Mouse (Mus musculus) forebrain, embryonic 16.5 days (tissue): ENCODE measurements around the gene Golga1. TPM values are rescaled to one million over a fixed set of nuclear protein-coding genes. Genes with fewer than 3 reads are reported as not detected.

Source experiments
- ATAC-seq: fragments of 200-750 bp; cut with Nextera tagmentation; 2 replicates; pipeline ENCODE4 v1.8.0; 2017; ENCODE audit warnings: mild to moderate bottlenecking, moderate library complexity
- H3K27ac ChIP-seq: fragments of 300-500 bp; sonication (generic); 2 replicates; pipeline ENCODE4 v1.5.1; 2014; ENCODE audit warnings: low read length, control low read depth
- H3K27me3 ChIP-seq: fragments of 300-500 bp; sonication (generic); replicated peaks from 2 replicates; pipeline ENCODE4 v1.6.1; 2014; ENCODE audit warnings: low read length; ENCODE audit not compliant: control insufficient read depth, insufficient read depth
- H3K36me3 ChIP-seq: fragments of 300-500 bp; sonication (generic); 2 replicates; pipeline ENCODE4 v1.6.1; 2014; ENCODE audit not compliant: control insufficient read depth, insufficient read depth
- H3K4me1 ChIP-seq: fragments of 300-500 bp; sonication (generic); replicated peaks from 2 replicates; pipeline ENCODE4 v1.6.1; 2014; ENCODE audit warnings: low read length; ENCODE audit not compliant: control insufficient read depth, insufficient read depth
- H3K4me2 ChIP-seq: fragments of 300-500 bp; sonication (generic); 2 replicates; pipeline ENCODE4 v1.6.1; 2014; ENCODE audit warnings: mild to moderate bottlenecking, low read length, control low read depth
- H3K4me3 ChIP-seq: fragments of 300-500 bp; sonication (generic); replicated peaks from 2 replicates; pipeline ENCODE4 v1.5.1; 2014; ENCODE audit warnings: mild to moderate bottlenecking, low read length, control low read depth
- H3K9ac ChIP-seq: fragments of 300-500 bp; sonication (generic); replicated peaks from 2 replicates; pipeline ENCODE4 v1.6.1; 2014; ENCODE audit warnings: low read depth, low read length, control low read depth
- H3K9me3 ChIP-seq: fragments of 300-500 bp; sonication (generic); 2 replicates; pipeline ENCODE4 v1.6.1; 2016; ENCODE audit warnings: low read length; ENCODE audit not compliant: control insufficient read depth
- WGBS: fragments of 180-500 bp; shearing (Covaris S2); extraction: QIAGEN DNeasy Blood & Tissue Kit; methylation state at CpG from one replicate; pipeline ENCODE4 v1.1.7; 2014; 5-methylcytosine and 5-hydroxymethylcytosine counted together
- polyA plus RNA-seq: library from polyadenylated mRNA; unstranded; fragments of >200 nt; fragmentation: Nextera tagmentation; extraction: Ambion mirVana; gene quantifications from 2 replicates; pipeline ENCODE4 v1.2.1, GENCODE M21; 2015

Golga1 gene
- polyA plus RNA-seq, 1 experiment from 2014 or later, result 40.7 TPM

DNA sequence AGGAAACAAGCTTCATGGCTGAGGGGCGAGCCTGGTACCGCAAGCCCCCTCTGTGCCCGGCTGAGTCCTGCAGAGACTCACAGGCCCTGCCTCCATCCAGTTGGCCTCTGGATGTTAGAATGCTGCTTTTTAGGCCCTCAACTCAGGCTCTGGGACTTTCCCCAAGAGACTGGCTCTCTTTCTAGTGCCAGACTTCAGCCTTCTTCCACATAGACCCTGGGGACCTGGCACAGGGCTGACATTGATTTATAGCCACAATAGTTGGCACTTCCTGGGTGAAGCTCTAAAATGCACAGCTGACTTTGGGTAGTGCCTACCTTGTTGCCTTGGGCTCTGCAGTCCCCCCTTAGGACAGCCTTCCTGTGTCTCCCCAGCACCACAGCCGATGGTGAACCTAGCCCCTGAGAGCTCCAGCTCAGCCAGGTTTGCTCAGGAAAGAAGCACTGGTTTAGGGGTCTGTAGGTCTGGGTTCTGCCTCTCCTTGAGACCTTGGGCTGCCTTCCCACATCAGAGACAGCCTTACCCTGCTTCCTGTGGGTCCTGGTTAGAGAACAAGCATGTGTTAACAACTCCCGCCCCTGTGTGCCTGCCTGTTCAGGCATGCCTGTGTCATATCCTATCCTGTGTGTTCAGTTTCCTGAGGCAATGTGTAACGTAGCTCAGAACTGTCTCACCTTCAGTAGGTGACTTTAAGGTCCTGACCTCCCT is 77.4 kb downstream of the Golga1 start:
- H3K36me3 ChIP-seq, result no peaks in the 10 kb centered on the region
- ATAC-seq, result no peak
- no peak overlapping the region for H3K27ac ChIP-seq
- no peaks in the 10 kb centered on the region for H3K9me3 ChIP-seq
- no peaks in the 10 kb centered on the region for H3K27me3 ChIP-seq
- no peak overlapping the region for H3K4me3 ChIP-seq
- no peaks in the 10 kb centered on the region for H3K4me1 ChIP-seq
- WGBS, result 88% methylated on average over 6 of the region's 6 CpGs
- H3K4me2 ChIP-seq, result no peak overlapping the region
- H3K9ac ChIP-seq, result no peak overlapping the region

DNA sequence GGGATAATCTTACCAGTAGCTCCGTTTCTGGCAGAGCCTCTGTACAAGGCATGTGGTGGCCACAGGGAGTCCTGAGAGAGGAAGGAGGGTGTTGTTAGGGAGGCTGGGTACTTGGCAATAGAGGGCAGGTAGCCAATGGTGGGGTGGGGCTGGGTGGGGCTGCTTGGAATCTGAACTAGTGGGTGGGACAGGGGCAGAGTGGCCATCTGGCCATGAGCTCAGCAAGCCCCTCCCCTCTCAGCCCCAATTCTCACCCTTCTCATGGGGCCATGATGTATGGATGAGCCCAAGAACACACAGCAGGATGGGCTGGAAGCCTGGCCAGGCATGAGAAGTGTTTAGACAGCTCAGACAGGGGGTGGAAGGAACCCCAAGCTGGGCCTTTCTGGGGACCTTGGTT is 78.0 kb downstream of the Golga1 start:
- no peaks in the 10 kb centered on the region for H3K36me3 ChIP-seq
- no peak overlapping the region for H3K4me2 ChIP-seq
- no peak overlapping the region for H3K9ac ChIP-seq
- WGBS, result 60% methylated on average over 1 of the region's 1 CpGs
- no peaks in the 10 kb centered on the region for H3K9me3 ChIP-seq
- no peak overlapping the region for H3K4me3 ChIP-seq
- no peak for ATAC-seq
- H3K27me3 ChIP-seq, result no peaks in the 10 kb centered on the region
- H3K4me1 ChIP-seq, result no peaks in the 10 kb centered on the region
- no peak overlapping the region for H3K27ac ChIP-seq

DNA sequence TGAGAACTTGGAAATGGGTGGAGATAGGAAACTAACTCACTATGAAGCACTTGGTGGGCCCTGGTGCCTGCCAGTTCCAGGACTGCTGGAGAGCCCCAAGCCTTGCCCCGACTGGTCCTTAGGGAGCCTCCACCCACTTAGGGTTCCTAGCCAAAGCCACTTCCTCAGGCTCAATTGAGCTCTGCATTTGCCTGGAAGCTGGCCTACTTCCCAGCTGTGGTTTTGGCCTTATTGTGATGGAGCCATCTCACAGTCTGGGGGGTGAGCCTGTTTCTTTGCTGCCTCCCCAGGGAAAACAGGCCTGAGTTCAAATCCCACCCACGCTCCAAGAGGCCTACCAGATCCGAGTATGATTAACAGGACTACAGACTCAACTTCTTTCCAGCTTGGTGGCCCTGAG is 78.8 kb downstream of the Golga1 start:
- no peaks in the 10 kb centered on the region for H3K27me3 ChIP-seq
- no peak overlapping the region for H3K9ac ChIP-seq
- H3K27ac ChIP-seq, result no peak overlapping the region
- WGBS, result 62% methylated on average over 3 of the region's 3 CpGs
- no peak overlapping the region for H3K4me3 ChIP-seq
- H3K36me3 ChIP-seq, result no peaks in the 10 kb centered on the region
- ATAC-seq, result no peak
- no peak overlapping the region for H3K4me2 ChIP-seq
- no peaks in the 10 kb centered on the region for H3K4me1 ChIP-seq
- H3K9me3 ChIP-seq, result no peaks in the 10 kb centered on the region

DNA sequence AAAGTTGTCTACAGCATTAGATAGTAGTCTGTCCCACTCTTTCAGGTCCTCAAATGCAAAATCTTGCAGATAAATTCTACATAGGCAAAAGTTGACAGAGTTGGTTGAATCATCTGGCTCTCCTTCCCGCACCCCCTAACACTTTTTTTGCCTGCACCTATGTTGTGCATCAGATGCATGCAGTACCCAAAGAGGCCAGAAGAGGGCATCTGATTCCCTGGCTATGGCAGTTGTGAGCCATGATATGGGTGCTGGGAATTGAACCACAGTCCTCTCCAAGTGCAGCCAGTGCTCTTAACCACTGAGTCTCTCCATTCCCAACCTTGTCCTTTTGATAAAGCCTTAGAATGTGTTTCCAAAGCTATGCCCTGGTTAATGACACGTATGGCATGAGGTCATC is 81.9 kb downstream of the Golga1 start:
- ATAC-seq, result no peak
- no peaks in the 10 kb centered on the region for H3K4me1 ChIP-seq
- 97% methylated on average over 2 of the region's 2 CpGs for WGBS

DNA sequence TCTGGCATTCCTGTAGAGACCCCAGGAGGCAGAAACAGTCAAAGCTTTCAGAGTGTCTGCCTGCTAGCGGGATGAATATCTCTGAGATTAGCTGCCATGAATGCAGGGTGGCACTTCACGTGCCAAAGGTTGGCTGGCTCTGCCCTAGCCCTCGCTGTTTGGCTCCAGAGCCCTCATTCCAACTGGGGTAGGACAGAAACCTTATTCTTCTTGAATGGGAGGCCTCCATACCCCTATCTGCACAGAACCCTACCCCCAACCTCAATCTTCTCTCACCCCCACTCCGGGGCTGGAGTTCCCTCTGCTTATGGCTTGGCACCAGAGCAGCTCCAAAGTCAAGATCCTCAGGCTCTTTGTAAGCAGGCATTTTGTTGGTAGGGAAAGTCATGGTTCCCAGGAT is 87.5 kb downstream of the Golga1 start:
- 57% methylated on average over 4 of the region's 4 CpGs for WGBS
- H3K4me2 ChIP-seq, result no peak overlapping the region
- no peak for ATAC-seq
- no peaks in the 10 kb centered on the region for H3K27me3 ChIP-seq
- no peaks in the 10 kb centered on the region for H3K9me3 ChIP-seq
- no peaks in the 10 kb centered on the region for H3K36me3 ChIP-seq
- no peak overlapping the region for H3K27ac ChIP-seq
- no peak overlapping the region for H3K9ac ChIP-seq
- no peak overlapping the region for H3K4me3 ChIP-seq
- no peaks in the 10 kb centered on the region for H3K4me1 ChIP-seq

More for the DNA sequence above, 81.9 kb downstream of the Golga1 start:
- H3K27ac ChIP-seq, result no peak overlapping the region
- H3K4me3 ChIP-seq, result no peak overlapping the region
- H3K9ac ChIP-seq, result no peak overlapping the region
- H3K9me3 ChIP-seq, result no peaks in the 10 kb centered on the region
- no peak overlapping the region for H3K4me2 ChIP-seq
- no peaks in the 10 kb centered on the region for H3K27me3 ChIP-seq
- no peaks in the 10 kb centered on the region for H3K36me3 ChIP-seq

DNA sequence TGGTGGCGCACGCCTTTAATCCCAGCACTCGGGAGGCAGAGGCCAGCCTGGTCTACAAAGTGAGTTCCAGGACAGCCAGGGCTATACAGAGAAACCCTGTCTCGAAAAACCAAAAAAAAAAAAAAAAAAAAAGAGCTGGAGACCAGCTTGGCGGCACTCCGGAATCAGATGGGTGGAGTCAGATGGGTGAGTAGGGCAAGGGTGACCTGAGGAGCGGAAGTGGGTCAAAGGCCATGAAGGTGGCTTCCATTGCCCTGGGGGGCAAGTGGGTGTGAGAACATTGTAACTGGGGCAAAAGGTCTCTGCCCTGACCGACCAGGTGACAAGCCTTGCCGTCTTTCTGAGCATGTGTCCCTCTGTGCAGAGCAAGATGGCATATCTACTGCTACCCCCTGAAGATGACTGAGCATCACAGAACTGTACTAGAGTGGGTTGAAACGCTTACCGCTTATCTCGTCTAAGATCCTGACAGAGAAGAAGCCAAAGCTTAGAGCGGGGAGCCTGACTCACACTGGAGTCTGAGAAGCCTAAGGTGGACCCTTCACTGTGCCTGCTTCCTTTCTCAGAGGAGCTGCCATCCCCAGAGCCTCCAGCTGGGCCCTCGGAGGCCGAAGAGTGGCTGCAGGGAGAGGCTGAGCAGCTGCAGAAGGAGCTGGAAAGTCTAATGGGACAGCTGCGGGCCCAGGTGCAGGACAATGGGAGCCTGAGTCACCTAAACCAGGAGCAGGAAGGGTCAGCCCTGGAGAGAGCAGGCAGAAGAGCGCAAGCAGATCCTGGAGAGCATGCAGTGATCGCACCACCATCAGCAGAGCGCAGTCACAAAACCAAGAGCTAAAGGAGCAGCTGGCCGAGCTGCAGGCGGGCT is 89.2 kb downstream of the Golga1 start:
- Histone ChIP-seq H3K9me3 (no peaks in the 10 kb centered on the region), H3K4me2 (no peak overlapping the region), H3K9ac (no peak overlapping the region), H3K4me3 (no peak overlapping the region), H3K27ac (no peak overlapping the region), H3K27me3 (no peaks in the 10 kb centered on the region), H3K36me3 (no peaks in the 10 kb centered on the region), H3K4me1 (no peaks in the 10 kb centered on the region)
- 86% methylated on average over 20 of the region's 21 CpGs for WGBS
- ATAC-seq, result no peak

DNA sequence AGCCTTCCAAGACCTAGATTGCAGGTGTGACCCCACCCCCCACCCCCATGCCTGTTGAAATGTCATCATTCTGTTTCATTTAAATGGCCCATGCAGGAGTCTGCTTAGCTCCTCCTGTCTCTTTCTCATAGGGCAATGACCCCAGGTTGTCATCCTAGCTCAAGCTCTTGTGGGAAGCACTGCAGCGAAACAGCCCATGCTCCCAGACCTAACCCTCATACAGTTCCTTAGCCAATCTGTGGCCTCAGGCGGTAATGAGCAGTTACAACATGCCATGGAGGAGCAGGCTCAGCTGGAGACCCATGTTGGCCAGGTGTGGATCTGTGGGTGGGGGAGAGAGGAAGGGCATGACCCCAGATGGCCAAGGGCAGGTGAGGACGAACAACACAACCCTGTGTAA is 90.2 kb downstream of the Golga1 start:
- Histone ChIP-seq H3K27ac (no peak overlapping the region), H3K4me1 (no peaks in the 10 kb centered on the region), H3K9ac (no peak overlapping the region), H3K4me3 (no peak overlapping the region), H3K27me3 (no peaks in the 10 kb centered on the region), H3K9me3 (no peaks in the 10 kb centered on the region), H3K36me3 (no peaks in the 10 kb centered on the region), H3K4me2 (no peak overlapping the region)
- 88% methylated on average over 3 of the region's 3 CpGs for WGBS
- no peak for ATAC-seq

DNA sequence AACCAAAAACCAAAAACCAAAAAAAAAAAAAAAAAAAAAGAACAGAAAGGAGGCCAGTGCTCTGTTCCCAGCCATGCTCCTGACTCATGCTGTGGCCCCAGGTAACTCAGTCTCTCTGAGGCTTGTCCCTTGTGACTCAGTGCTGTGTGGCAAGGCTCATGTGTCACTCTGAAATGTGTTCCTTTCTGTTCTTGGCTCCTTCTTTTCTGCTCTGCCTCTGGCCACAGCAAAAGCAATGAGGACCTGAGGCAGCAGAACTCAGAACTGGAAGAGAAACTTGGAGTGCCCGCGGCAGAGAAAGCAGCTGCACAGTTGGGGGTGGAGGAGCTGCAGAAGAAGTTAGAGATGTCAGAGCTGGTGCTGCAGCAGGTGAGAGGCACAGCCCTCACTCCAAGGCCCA is 91.2 kb downstream of the Golga1 start:
- no peak overlapping the region for H3K9ac ChIP-seq
- H3K27me3 ChIP-seq, result no peaks in the 10 kb centered on the region
- H3K4me3 ChIP-seq, result no peak overlapping the region
- H3K36me3 ChIP-seq, result no peaks in the 10 kb centered on the region
- no peak overlapping the region for H3K4me2 ChIP-seq
- no peak for ATAC-seq
- H3K4me1 ChIP-seq, result no peaks in the 10 kb centered on the region
- 42% methylated on average over 2 of the region's 2 CpGs for WGBS
- no peak overlapping the region for H3K27ac ChIP-seq
- H3K9me3 ChIP-seq, result no peaks in the 10 kb centered on the region

DNA sequence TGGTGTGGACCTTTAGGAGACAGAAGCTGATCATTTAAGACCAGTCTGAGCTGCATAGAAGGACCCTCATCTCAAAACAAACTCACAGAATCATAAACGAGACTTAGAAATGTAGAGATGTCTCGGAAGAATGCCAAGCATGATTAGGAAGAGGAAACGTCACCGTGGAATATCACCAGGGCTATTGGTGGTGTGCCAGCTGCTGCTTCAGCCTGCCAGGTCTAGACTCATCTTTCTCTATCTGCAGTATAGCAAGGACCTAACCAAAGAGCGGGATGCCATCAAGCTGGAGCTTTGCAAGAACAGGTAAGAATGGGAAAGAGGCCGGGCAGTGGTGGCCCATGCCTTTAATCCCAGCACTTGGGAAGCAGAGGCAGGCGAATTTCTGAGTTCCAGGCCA is 91.6 kb downstream of the Golga1 start:
- Histone ChIP-seq H3K27ac (no peak overlapping the region), H3K9me3 (no peaks in the 10 kb centered on the region), H3K4me3 (no peak overlapping the region), H3K4me1 (no peaks in the 10 kb centered on the region), H3K9ac (no peak overlapping the region), H3K4me2 (no peak overlapping the region), H3K27me3 (no peaks in the 10 kb centered on the region), H3K36me3 (no peaks in the 10 kb centered on the region)
- no peak for ATAC-seq
- WGBS, result 72% methylated on average over 7 of the region's 7 CpGs
